Mouse (Mus musculus): ENCODE data around the gene Bmpr2. TPM values are rescaled to one million over a fixed set of nuclear protein-coding genes. Genes with fewer than 3 reads are reported as not detected.

The Bmpr2 gene
- polyA plus RNA-seq, 1 experiment from 2014 or later: 12.5 TPM

GRCm38 (mm10) chr1:59809921-59810320 lies 46.7 kb downstream of the Bmpr2 start:
- ATAC-seq (ENCODE audit: low FRiP score): no peak
- no peak overlapping the region for H3K4me2 ChIP-seq

GRCm38 (mm10) chr1:59812782-59813181 lies 49.6 kb downstream of the Bmpr2 start:
- ATAC-seq (ENCODE audit: low FRiP score): no peak
- Histone ChIP-seq H3K4me1 (no peaks in the 10 kb centered on the region), H3K36me3 (replicated peaks) (peaks cover 26% of the 10 kb centered on the region), H3K4me3 (replicated peaks) (no peak overlapping the region), H3K27ac (no peak overlapping the region), H3K27me3 (no peaks in the 10 kb centered on the region), H3K9ac (no peak overlapping the region), H3K9me3 (no peaks in the 10 kb centered on the region), H3K4me2 (no peak overlapping the region)
- WGBS: 86% methylated on average over 4 of the region's 4 CpGs

More at GRCm38 (mm10) chr1:59809921-59810320, 46.7 kb downstream of the Bmpr2 start:
- Histone ChIP-seq H3K9ac (no peak overlapping the region), H3K36me3 (replicated peaks) (no peaks in the 10 kb centered on the region), H3K27ac (no peak overlapping the region), H3K27me3 (no peaks in the 10 kb centered on the region), H3K4me3 (replicated peaks) (no peak overlapping the region), H3K9me3 (no peaks in the 10 kb centered on the region), H3K4me1 (no peaks in the 10 kb centered on the region)
- WGBS: 94% methylated on average over 2 of the region's 2 CpGs

DNA sequence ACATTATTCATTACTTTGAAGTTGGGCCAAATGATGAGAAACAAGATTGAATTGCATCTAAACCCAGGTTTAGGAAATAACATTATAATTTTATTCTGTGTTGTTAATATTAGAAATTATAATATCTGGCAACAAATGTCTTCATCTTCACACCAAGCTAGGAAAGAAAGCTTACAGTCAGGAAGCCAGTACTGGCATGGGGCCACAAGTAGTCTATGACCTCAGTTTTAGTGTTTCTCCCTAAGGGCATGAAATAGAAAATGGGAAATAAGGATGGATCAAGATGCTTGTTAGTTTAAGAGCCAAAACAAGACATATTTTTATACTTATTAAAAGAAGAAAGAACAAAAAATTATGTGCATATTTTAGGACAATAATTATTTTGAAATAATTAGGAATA lies 62.2 kb downstream of the Bmpr2 start:
- Histone ChIP-seq H3K27ac (no peak overlapping the region), H3K27me3 (no peaks in the 10 kb centered on the region), H3K36me3 (replicated peaks) (peaks cover 14% of the 10 kb centered on the region), H3K4me1 (no peaks in the 10 kb centered on the region), H3K4me3 (replicated peaks) (no peak overlapping the region), H3K9ac (no peak overlapping the region), H3K9me3 (no peaks in the 10 kb centered on the region), H3K4me2 (no peak overlapping the region)
- no peak for ATAC-seq (ENCODE audit: low FRiP score)

GRCm38 (mm10) chr1:59826583-59826982 lies 63.4 kb downstream of the Bmpr2 start:
- no peaks in the 10 kb centered on the region for H3K9me3 ChIP-seq
- H3K27me3 ChIP-seq: no peaks in the 10 kb centered on the region
- H3K4me2 ChIP-seq: no peak overlapping the region
- no peak overlapping the region for H3K4me3 ChIP-seq (replicated peaks)
- WGBS: 90% methylated on average over 8 of the region's 8 CpGs
- H3K36me3 ChIP-seq (replicated peaks): peaks cover 12% of the 10 kb centered on the region
- no peaks in the 10 kb centered on the region for H3K4me1 ChIP-seq
- H3K9ac ChIP-seq: no peak overlapping the region
- ATAC-seq (ENCODE audit: low FRiP score): no peak
- no peak overlapping the region for H3K27ac ChIP-seq

- Histone ChIP-seq H3K9ac (no peak overlapping the region), H3K4me2 (no peak overlapping the region), H3K4me1 (peaks cover 3% of the 10 kb centered on the region; the same call in 1 of the 2 replicates), H3K9me3 (no peaks in the 10 kb centered on the region), H3K4me3 (replicated peaks) (no peak overlapping the region), H3K27ac (no peak overlapping the region), H3K27me3 (no peaks in the 10 kb centered on the region), H3K36me3 (replicated peaks) (peaks cover 4% of the 10 kb centered on the region; the same call in 1 of the 2 replicates)
- WGBS: 92% methylated on average over 2 of the region's 2 CpGs
- no peak for ATAC-seq (ENCODE audit: low FRiP score)
These were observed 66.2 kb downstream of the Bmpr2 start for GRCm38 (mm10) chr1:59829410-59829809.

DNA sequence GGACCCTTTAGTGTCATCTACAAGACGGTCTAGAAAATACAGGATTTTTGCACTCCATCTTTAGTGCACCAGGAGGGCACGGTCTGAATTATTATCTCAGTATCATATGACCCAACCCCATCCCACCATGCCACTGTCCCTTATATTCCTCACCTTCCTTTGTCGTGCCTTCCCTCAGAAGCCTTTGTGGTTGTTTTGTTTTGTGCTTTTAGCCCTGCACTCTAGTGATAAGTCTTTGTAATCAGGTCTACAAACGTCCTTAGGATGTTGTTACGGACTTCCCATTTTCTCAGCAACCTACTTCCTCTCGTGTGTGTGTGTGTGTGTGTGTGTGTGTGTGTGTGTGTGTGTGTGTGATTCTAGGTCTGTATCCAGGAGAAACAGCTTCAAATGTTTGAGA lies 67.0 kb downstream of the Bmpr2 start:
- no peak for ATAC-seq (ENCODE audit: low FRiP score)
- no peaks in the 10 kb centered on the region for H3K27me3 ChIP-seq
- 0 out of 2 replicates have a peak, but pooled peaks cover 4% of the 10 kb centered on the region for H3K36me3 ChIP-seq (replicated peaks)
- H3K4me2 ChIP-seq: no peak overlapping the region
- no peak overlapping the region for H3K9ac ChIP-seq
- 84% methylated on average over 6 of the region's 6 CpGs for WGBS
- H3K4me3 ChIP-seq (replicated peaks): no peak overlapping the region
- H3K9me3 ChIP-seq: no peaks in the 10 kb centered on the region
- peaks cover 3% of the 10 kb centered on the region; the same call in 1 of the 2 replicates for H3K4me1 ChIP-seq
- no peak overlapping the region for H3K27ac ChIP-seq

GRCm38 (mm10) chr1:59833723-59834122 lies 70.5 kb downstream of the Bmpr2 start:
- H3K4me1 ChIP-seq: peaks cover 3% of the 10 kb centered on the region; the same call in 1 of the 2 replicates
- 8% methylated on average over 2 of the region's 2 CpGs for WGBS
- 0 out of 2 replicates have a peak, but pooled peaks have one; percentile 44 for ATAC-seq (ENCODE audit: low FRiP score)
- no peaks in the 10 kb centered on the region for H3K9me3 ChIP-seq
- H3K9ac ChIP-seq: no peak overlapping the region
- H3K27ac ChIP-seq: peak overlapping the region; percentile 31; the same call in 1 of the 2 replicates
- no peak overlapping the region for H3K4me2 ChIP-seq
- no peaks in the 10 kb centered on the region for H3K27me3 ChIP-seq
- no peak overlapping the region for H3K4me3 ChIP-seq (replicated peaks)
- no peaks in the 10 kb centered on the region for H3K36me3 ChIP-seq (replicated peaks)

- H3K9me3 ChIP-seq: no peaks in the 10 kb centered on the region
- 0 out of 2 replicates have a peak overlapping the region, but pooled peaks have one; percentile 13 for H3K27ac ChIP-seq
- H3K4me3 ChIP-seq (replicated peaks): no peak overlapping the region
- no peak overlapping the region for H3K4me2 ChIP-seq
- no peak for ATAC-seq (ENCODE audit: low FRiP score)
- 92% methylated on average over 8 of the region's 8 CpGs for WGBS
- H3K4me1 ChIP-seq: no peaks in the 10 kb centered on the region
- H3K36me3 ChIP-seq (replicated peaks): peaks cover 49% of the 10 kb centered on the region
- H3K9ac ChIP-seq: no peak overlapping the region
- no peaks in the 10 kb centered on the region for H3K27me3 ChIP-seq
These were observed 85.1 kb downstream of the Bmpr2 start for GRCm38 (mm10) chr1:59848327-59848726.

DNA sequence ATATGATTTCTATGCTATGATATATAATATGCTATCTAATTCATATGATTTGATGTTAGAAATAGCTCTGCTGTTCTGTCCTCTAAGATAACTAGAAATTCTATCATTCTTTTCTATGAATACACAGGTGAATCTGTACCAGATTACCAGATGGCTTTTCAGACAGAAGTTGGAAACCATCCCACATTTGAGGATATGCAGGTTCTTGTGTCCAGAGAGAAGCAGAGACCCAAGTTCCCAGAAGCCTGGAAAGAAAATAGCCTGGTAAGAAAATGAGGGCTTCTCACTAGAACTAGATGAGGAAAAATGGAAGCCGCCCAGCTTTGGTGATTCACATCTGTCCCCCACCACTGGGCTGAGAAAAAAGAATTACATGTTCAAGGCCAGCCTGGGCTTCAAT lies 95.8 kb downstream of the Bmpr2 start:
- Histone ChIP-seq H3K27ac (no peak overlapping the region), H3K36me3 (replicated peaks) (peaks cover 54% of the 10 kb centered on the region), H3K9ac (no peak overlapping the region), H3K27me3 (no peaks in the 10 kb centered on the region), H3K4me3 (replicated peaks) (no peak overlapping the region), H3K4me1 (no peaks in the 10 kb centered on the region), H3K9me3 (no peaks in the 10 kb centered on the region), H3K4me2 (no peak overlapping the region)
- ATAC-seq (ENCODE audit: low FRiP score): no peak
- 97% methylated on average over 1 of the region's 1 CpGs for WGBS

DNA sequence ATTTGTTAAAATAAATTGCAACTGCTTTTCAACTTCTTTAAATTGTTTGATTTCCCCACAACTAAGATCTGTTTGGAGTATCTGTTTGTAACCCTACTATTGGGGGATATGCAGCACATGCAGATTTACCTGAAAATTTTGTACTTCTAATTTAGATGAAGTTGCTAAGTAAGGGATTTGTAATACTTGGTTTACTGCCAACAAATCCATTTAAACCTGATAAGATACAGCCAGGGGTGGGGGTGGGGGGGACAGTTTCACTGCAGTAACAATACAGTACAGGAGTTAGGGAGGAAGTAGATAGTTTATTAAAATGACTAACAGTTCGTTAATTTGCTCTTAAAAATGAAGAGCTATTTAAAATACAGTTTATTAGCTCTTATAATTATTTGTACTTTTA lies 98.9 kb downstream of the Bmpr2 start:
- Histone ChIP-seq H3K4me2 (no peak overlapping the region), H3K27ac (no peak overlapping the region), H3K27me3 (no peaks in the 10 kb centered on the region), H3K9me3 (no peaks in the 10 kb centered on the region), H3K36me3 (replicated peaks) (peaks cover 47% of the 10 kb centered on the region), H3K9ac (no peak overlapping the region), H3K4me3 (replicated peaks) (no peak overlapping the region), H3K4me1 (no peaks in the 10 kb centered on the region)
- WGBS: 100% methylated on average over 1 of the region's 1 CpGs
- ATAC-seq (ENCODE audit: low FRiP score): no peak

DNA sequence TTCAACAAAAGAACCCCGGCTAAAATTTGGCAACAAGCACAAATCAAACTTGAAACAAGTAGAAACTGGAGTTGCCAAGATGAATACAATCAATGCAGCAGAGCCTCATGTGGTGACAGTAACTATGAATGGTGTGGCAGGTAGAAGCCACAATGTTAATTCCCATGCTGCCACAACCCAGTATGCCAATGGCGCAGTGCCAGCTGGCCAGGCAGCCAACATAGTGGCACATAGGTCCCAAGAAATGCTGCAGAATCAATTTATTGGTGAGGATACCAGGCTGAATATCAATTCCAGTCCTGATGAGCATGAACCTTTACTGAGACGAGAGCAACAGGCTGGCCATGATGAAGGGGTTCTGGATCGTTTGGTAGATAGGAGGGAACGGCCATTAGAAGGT lies 104.8 kb downstream of the Bmpr2 start:
- Histone ChIP-seq H3K4me3 (replicated peaks) (no peak overlapping the region), H3K4me2 (no peak overlapping the region), H3K4me1 (no peaks in the 10 kb centered on the region), H3K36me3 (replicated peaks) (peaks cover 49% of the 10 kb centered on the region), H3K9ac (no peak overlapping the region), H3K27ac (no peak overlapping the region), H3K27me3 (no peaks in the 10 kb centered on the region), H3K9me3 (no peaks in the 10 kb centered on the region)
- ATAC-seq (ENCODE audit: low FRiP score): no peak
- WGBS: 95% methylated on average over 5 of the region's 5 CpGs

- no peak overlapping the region for H3K27ac ChIP-seq
- H3K4me3 ChIP-seq (replicated peaks): no peak overlapping the region
- 93% methylated on average over 3 of the region's 3 CpGs for WGBS
- no peak overlapping the region for H3K9ac ChIP-seq
- no peak overlapping the region for H3K4me2 ChIP-seq
- no peaks in the 10 kb centered on the region for H3K27me3 ChIP-seq
- ATAC-seq (ENCODE audit: low FRiP score): no peak
- peaks cover 26% of the 10 kb centered on the region for H3K36me3 ChIP-seq (replicated peaks)
- H3K9me3 ChIP-seq: no peaks in the 10 kb centered on the region
- H3K4me1 ChIP-seq: no peaks in the 10 kb centered on the region
These were observed 110.8 kb downstream of the Bmpr2 start for GRCm38 (mm10) chr1:59874023-59874422.

GRCm38 (mm10) chr1:59878098-59878497 lies 114.9 kb downstream of the Bmpr2 start:
- Histone ChIP-seq H3K27me3 (no peaks in the 10 kb centered on the region), H3K4me3 (replicated peaks) (no peak overlapping the region), H3K36me3 (replicated peaks) (peaks cover 22% of the 10 kb centered on the region), H3K4me2 (no peak overlapping the region), H3K9ac (no peak overlapping the region), H3K27ac (no peak overlapping the region), H3K4me1 (no peaks in the 10 kb centered on the region), H3K9me3 (no peaks in the 10 kb centered on the region)
- WGBS: 95% methylated on average over 7 of the region's 7 CpGs
- ATAC-seq (ENCODE audit: low FRiP score): no peak

Measured in forebrain, embryonic 12.5 days (tissue).